11 mouse cellular contexts compared by ENCODE assay signal in genomic region chr19:9026634-9027033, GRCm38 (mm10). TPM values are rescaled to one million over a fixed set of nuclear protein-coding genes. Genes with fewer than 3 reads are reported as not detected.
DNase-seq lines count a peak whose midpoint lies in the region; ATAC-seq lines count a peak whose summit lies in the region.
"Had no signal": no experiment of that assay in that cellular context is flagged by ENCODE, and none has a peak within 500 bp of the region (broad histone marks: within the 10 kb centered on the region; RNA-seq: fewer than 3 reads in every experiment).

No protein-coding gene starts in this region.

- H3K4me2 ChIP-seq in heart, embryonic 13.5 days: no peak overlapping the region
- no peak overlapping the region for H3K4me2 ChIP-seq in neural tube, embryonic 13.5 days
- no peak overlapping the region for H3K4me2 ChIP-seq in forebrain, embryonic 16.5 days (ENCODE audit: low read length)

- WGBS in heart, embryonic 13.5 days: 85% methylated on average over 4 of the region's 4 CpGs
- 70% methylated on average over 4 of the region's 4 CpGs for WGBS in neural tube, embryonic 13.5 days
- WGBS in forebrain, embryonic 16.5 days: 28% methylated on average over 4 of the region's 4 CpGs

- ATAC-seq in heart, embryonic 13.5 days (ENCODE audit: extremely low read depth, insufficient number of reproducible peaks, low FRiP score, low TSS enrichment): no peak
- ATAC-seq in neural tube, embryonic 13.5 days (ENCODE audit: low read depth): peak; percentile 78
- ATAC-seq in forebrain, embryonic 16.5 days: peak; percentile 89

- H3K9ac ChIP-seq in heart, embryonic 13.5 days: 0 out of 2 replicates have a peak overlapping the region, but pooled peaks have one; percentile 1
- H3K9ac ChIP-seq in neural tube, embryonic 13.5 days: no peak overlapping the region
- no peak overlapping the region for H3K9ac ChIP-seq in forebrain, embryonic 16.5 days (replicated peaks; ENCODE audit: low read depth, low read length)
- H3K9ac ChIP-seq: liver, postnatal 0 days had no signal

- H3K27ac ChIP-seq in heart, embryonic 13.5 days (replicated peaks): no peak overlapping the region
- no peak overlapping the region for H3K27ac ChIP-seq in neural tube, embryonic 13.5 days (replicated peaks)
- H3K27ac ChIP-seq in forebrain, embryonic 16.5 days (ENCODE audit: low read length): 0 out of 2 replicates have a peak overlapping the region, but pooled peaks have one; percentile 25
- H3K27ac ChIP-seq: kidney, postnatal 0 days had no signal

- no peaks in the 10 kb centered on the region for H3K9me3 ChIP-seq in heart, embryonic 13.5 days
- no peaks in the 10 kb centered on the region for H3K9me3 ChIP-seq in neural tube, embryonic 13.5 days
- no peaks in the 10 kb centered on the region for H3K9me3 ChIP-seq in forebrain, embryonic 16.5 days (ENCODE audit: control insufficient read depth, low read length)
- H3K9me3 ChIP-seq: G1E had no signal

- H3K4me1 ChIP-seq in heart, embryonic 13.5 days: peaks cover 63% of the 10 kb centered on the region
- peaks cover 19% of the 10 kb centered on the region for H3K4me1 ChIP-seq in neural tube, embryonic 13.5 days (replicated peaks)
- peaks cover 28% of the 10 kb centered on the region for H3K4me1 ChIP-seq in forebrain, embryonic 16.5 days (replicated peaks; ENCODE audit: control insufficient read depth, insufficient read depth, low read length)

- no peak overlapping the region for H3K4me3 ChIP-seq in heart, embryonic 13.5 days
- H3K4me3 ChIP-seq in neural tube, embryonic 13.5 days: no peak overlapping the region
- no peak overlapping the region for H3K4me3 ChIP-seq in forebrain, embryonic 16.5 days (replicated peaks; ENCODE audit: low read length)
- H3K4me3 ChIP-seq: heart, adult 2 months had no signal

- no peak for DNase-seq in heart, adult 8-10 months (ENCODE audit: low spot score)
- DNase-seq in neural tube, embryonic 10.5 days (ENCODE audit: extremely low spot score, low spot score): no peak
- peak; percentile 14 for DNase-seq in retina, postnatal 7 days (ENCODE audit: low read depth, low spot score)
- no peak for DNase-seq in thymus, postnatal 36 days
- DNase-seq: heart, adult 2 months; liver, postnatal 0 days had no signal

- H3K27me3 ChIP-seq in heart, embryonic 13.5 days (replicated peaks): no peaks in the 10 kb centered on the region
- no peaks in the 10 kb centered on the region for H3K27me3 ChIP-seq in neural tube, embryonic 13.5 days
- H3K27me3 ChIP-seq in forebrain, embryonic 16.5 days (replicated peaks; ENCODE audit: control insufficient read depth, insufficient read depth, low read length): no peaks in the 10 kb centered on the region

- H3K36me3 ChIP-seq in heart, embryonic 13.5 days: no peaks in the 10 kb centered on the region
- H3K36me3 ChIP-seq in neural tube, embryonic 13.5 days: no peaks in the 10 kb centered on the region
- H3K36me3 ChIP-seq in forebrain, embryonic 16.5 days (ENCODE audit: control insufficient read depth, insufficient read depth): no peaks in the 10 kb centered on the region
- H3K36me3 ChIP-seq: G1E had no signal

RNA-seq across cellular contexts. Expression of gene Ahnak, which starts 37.5 kb away (rescaled TPM):
- polyA plus RNA-seq in heart, embryonic 13.5 days (2015; fragmentation: Nextera tagmentation; extraction: Ambion mirVana): 22.8 TPM in 2 replicates
- total RNA-seq in heart, adult 8-10 months (2022): 100 to 1,000 TPM; 332 to 446 (median 375) TPM
- polyA plus RNA-seq in neural tube, embryonic 13.5 days (2015; fragmentation: Nextera tagmentation; extraction: Ambion mirVana): 4.8 and 4.9 TPM in 2 replicates
- polyA plus RNA-seq in forebrain, embryonic 16.5 days (2015; fragmentation: Nextera tagmentation; extraction: Ambion mirVana): 2.2 and 3.4 TPM in 2 replicates

RNA-seq across cellular contexts. Expression of gene Eef1g, which starts 59.8 kb away (rescaled TPM):
- polyA plus RNA-seq in heart, embryonic 13.5 days (2015; fragmentation: Nextera tagmentation; extraction: Ambion mirVana): 251 and 281 TPM in 2 replicates
- total RNA-seq in heart, adult 8-10 months (2022): 100 to 1,000 TPM; 209 to 232 (median 227) TPM
- 323 and 328 TPM in 2 replicates for polyA plus RNA-seq in neural tube, embryonic 13.5 days (2015; fragmentation: Nextera tagmentation; extraction: Ambion mirVana)
- 346 and 348 TPM in 2 replicates for polyA plus RNA-seq in forebrain, embryonic 16.5 days (2015; fragmentation: Nextera tagmentation; extraction: Ambion mirVana)
